Mouse (Mus musculus): ENCODE measurements around the gene Cluh. TPM values are rescaled to one million over a fixed set of nuclear protein-coding genes. Genes with fewer than 3 reads are reported as not detected.

The Cluh gene
- polyA plus RNA-seq, 2 experiments, result 14.3 to 29.5 TPM

DNA sequence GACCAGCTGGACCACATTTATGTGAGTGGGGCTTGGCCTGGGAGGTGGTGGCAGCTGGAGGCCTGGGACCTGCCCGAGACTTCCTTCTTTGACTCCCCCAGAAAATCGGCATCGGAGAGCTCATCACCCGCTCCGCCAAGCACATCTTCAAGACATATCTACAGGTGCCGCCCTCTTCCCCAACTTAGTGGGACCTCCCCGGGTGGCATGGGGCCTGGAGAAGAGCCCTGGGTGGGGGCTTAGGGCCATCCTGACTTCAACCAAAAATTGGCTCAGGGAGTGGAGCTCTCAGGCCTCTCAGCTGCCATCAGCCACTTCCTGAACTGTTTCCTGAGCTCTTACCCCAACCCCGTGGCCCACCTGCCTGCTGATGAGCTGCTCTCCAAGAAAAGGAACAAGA lies 15.6 kb downstream of the Cluh start:
- no peak overlapping the region for H3K4me3 ChIP-seq (ENCODE audit: insufficient read depth in 1 of 2, low read depth in 2 of 2, low read length in 2 of 2)
- H3K27me3 ChIP-seq (ENCODE audit: control insufficient read depth, insufficient read depth, low read length), result no peaks in the 10 kb centered on the region
- no peak for ATAC-seq (ENCODE audit: insufficient read depth)
- no peak overlapping the region for H3K4me2 ChIP-seq (ENCODE audit: low read depth)
- H3K9ac ChIP-seq (replicated peaks), result no peak overlapping the region; the same call in 1 of the 2 replicates
- H3K27ac ChIP-seq, result no peak overlapping the region
- peaks cover 64% of the 10 kb centered on the region for H3K36me3 ChIP-seq (replicated peaks; ENCODE audit: control insufficient read depth, insufficient read depth, low read depth)
- no peaks in the 10 kb centered on the region for H3K4me1 ChIP-seq (replicated peaks; ENCODE audit: control insufficient read depth in 2 of 2, insufficient read depth in 2 of 2, low read length in 1 of 2)
- DNase-seq (ENCODE audit: low read depth in 3 of 3, low spot score in 3 of 3), result no peak
- TF ChIP-seq EP300 (IDR thresholded peaks at IDR 0.05; ENCODE audit: low read depth) (no peak), CTCF (IDR thresholded peaks at IDR 0.05; ENCODE audit: low read depth) (no peak)
- H3K9me3 ChIP-seq (ENCODE audit: control insufficient read depth, low read length), result no peaks in the 10 kb centered on the region
- 69% methylated on average over 8 of the region's 8 CpGs for WGBS (ENCODE audit: insufficient replicate concordance)

DNA sequence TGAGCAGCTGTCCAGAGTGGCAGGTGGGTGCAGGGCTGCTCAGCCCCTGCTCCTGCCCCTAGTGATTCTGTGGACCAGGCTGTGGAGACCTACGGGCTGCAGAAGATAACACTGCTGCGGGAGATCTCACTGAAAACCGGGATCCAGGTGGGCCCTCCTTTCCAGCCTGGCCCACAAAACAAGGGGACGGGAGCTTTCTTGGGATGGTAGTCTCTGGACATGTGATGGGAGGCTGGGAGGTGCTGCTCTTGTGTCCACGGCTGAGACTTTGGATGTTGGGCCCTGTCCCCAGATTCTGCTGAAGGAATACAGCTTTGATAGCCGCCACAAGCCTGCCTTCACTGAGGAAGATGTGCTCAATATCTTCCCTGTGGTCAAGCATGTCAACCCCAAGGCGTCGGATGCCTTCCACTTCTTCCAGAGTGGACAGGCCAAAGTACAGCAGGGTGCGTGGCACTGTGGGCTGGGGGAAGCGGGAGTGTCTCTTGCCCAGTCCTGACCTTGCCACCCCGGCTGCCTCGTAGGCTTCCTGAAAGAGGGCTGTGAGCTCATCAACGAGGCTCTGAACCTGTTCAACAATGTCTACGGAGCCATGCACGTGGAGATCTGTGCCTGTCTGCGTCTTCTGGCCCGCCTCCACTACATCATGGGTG lies 16.5 kb downstream of the Cluh start:
- no peak for DNase-seq (ENCODE audit: low read depth in 3 of 3, low spot score in 3 of 3)

DNA sequence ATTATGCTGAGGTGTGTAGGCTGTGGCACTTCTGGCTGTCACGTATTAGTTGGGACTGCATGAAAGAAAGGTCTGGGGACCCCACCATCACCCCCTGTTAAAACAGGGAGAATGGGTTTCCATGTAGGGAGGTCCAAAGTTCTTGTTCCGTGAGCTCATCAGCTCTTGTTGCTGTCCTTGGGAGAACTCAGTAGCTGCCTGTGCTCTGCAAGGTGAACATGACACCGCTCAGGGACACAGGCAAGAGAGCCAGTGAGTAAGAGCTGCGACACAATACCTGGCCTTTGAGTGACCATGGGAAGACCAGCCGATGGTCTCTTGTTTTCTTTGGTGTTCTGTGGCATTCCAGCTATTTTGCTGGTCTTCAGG lies 17.0 kb downstream of the Cluh start:
- H3K4me2 ChIP-seq (ENCODE audit: low read depth), result no peak overlapping the region
- peaks cover 56% of the 10 kb centered on the region for H3K36me3 ChIP-seq (replicated peaks; ENCODE audit: control insufficient read depth, insufficient read depth, low read depth)
- no peak for DNase-seq (ENCODE audit: low read depth in 3 of 3, low spot score in 3 of 3)

More for the DNA sequence above, 16.5 kb downstream of the Cluh start:
- Histone ChIP-seq H3K27ac (no peak overlapping the region), H3K27me3 (ENCODE audit: control insufficient read depth, insufficient read depth, low read length) (no peaks in the 10 kb centered on the region), H3K36me3 (replicated peaks; ENCODE audit: control insufficient read depth, insufficient read depth, low read depth) (peaks cover 61% of the 10 kb centered on the region), H3K4me1 (replicated peaks; ENCODE audit: control insufficient read depth in 2 of 2, insufficient read depth in 2 of 2, low read length in 1 of 2) (no peaks in the 10 kb centered on the region), H3K4me2 (ENCODE audit: low read depth) (no peak overlapping the region), H3K4me3 (ENCODE audit: insufficient read depth in 1 of 2, low read depth in 2 of 2, low read length in 2 of 2) (no peak overlapping the region), H3K9me3 (ENCODE audit: control insufficient read depth, low read length) (no peaks in the 10 kb centered on the region), H3K9ac (replicated peaks) (no peak overlapping the region)
- 84% methylated on average over 17 of the region's 17 CpGs for WGBS (ENCODE audit: insufficient replicate concordance)
- TF ChIP-seq EP300 (IDR thresholded peaks at IDR 0.05; ENCODE audit: low read depth), result no peak
- TF ChIP-seq CTCF (IDR thresholded peaks at IDR 0.05; ENCODE audit: low read depth), result no peak
- no peak for ATAC-seq (ENCODE audit: insufficient read depth)

DNA sequence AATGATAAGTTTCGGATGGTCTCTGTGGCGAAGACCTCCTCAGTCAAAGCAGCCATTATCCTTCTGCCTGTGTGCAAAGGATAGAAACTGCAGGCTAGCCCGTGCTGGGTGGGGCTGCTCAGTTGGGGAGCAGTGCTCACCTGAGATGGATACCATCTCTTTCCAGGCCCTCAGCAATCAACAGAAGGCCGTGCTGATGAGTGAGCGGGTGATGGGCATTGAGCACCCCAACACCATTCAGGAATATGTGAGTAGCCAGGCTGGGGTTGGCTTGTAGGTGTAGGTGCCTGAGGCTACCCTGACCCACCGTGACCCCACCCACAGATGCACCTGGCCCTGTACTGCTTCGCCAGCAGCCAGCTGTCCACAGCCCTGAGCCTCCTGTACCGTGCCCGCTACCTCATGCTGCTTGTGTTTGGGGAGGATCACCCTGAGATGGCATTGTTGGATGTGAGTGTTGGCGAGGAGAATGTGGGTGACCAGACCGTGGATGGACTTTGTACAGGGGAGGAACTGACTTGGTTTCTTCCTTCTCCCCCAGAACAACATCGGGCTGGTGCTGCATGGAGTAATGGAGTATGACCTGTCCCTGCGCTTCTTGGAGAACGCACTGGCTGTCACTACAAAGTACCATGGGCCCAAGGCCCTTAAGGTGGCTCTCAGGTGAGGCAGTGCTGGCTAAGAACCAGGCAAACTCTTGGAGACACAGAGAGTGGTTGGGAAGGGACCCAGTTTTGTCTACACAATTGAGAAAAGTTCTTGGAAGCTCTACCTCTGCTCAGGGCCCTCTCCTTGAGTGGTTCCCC lies 17.7 kb downstream of the Cluh start:
- Histone ChIP-seq H3K9ac (replicated peaks) (no peak overlapping the region), H3K36me3 (replicated peaks; ENCODE audit: control insufficient read depth, insufficient read depth, low read depth) (peaks cover 50% of the 10 kb centered on the region), H3K27ac (no peak overlapping the region), H3K4me2 (ENCODE audit: low read depth) (no peak overlapping the region), H3K9me3 (ENCODE audit: control insufficient read depth, low read length) (no peaks in the 10 kb centered on the region), H3K4me1 (replicated peaks; ENCODE audit: control insufficient read depth in 2 of 2, insufficient read depth in 2 of 2, low read length in 1 of 2) (no peaks in the 10 kb centered on the region), H3K4me3 (ENCODE audit: insufficient read depth in 1 of 2, low read depth in 2 of 2, low read length in 2 of 2) (no peak overlapping the region), H3K27me3 (ENCODE audit: control insufficient read depth, insufficient read depth, low read length) (no peaks in the 10 kb centered on the region)
- 82% methylated on average over 14 of the region's 14 CpGs for WGBS (ENCODE audit: insufficient replicate concordance)
- DNase-seq (ENCODE audit: low read depth in 3 of 3, low spot score in 3 of 3) (no peak), ATAC-seq (ENCODE audit: insufficient read depth) (0 out of 2 replicates have a peak, but pooled peaks have one; percentile 11)
- TF ChIP-seq EP300 (IDR thresholded peaks at IDR 0.05; ENCODE audit: low read depth), result no peak
- no peak for TF ChIP-seq CTCF (IDR thresholded peaks at IDR 0.05; ENCODE audit: low read depth)

More for the DNA sequence above, 17.0 kb downstream of the Cluh start:
- Histone ChIP-seq H3K9me3 (ENCODE audit: control insufficient read depth, low read length) (no peaks in the 10 kb centered on the region), H3K27ac (no peak overlapping the region), H3K9ac (replicated peaks) (no peak overlapping the region), H3K27me3 (ENCODE audit: control insufficient read depth, insufficient read depth, low read length) (no peaks in the 10 kb centered on the region), H3K4me1 (replicated peaks; ENCODE audit: control insufficient read depth in 2 of 2, insufficient read depth in 2 of 2, low read length in 1 of 2) (no peaks in the 10 kb centered on the region), H3K4me3 (ENCODE audit: insufficient read depth in 1 of 2, low read depth in 2 of 2, low read length in 2 of 2) (no peak overlapping the region)
- WGBS (ENCODE audit: insufficient replicate concordance), result 87% methylated on average over 5 of the region's 5 CpGs
- TF ChIP-seq CTCF (IDR thresholded peaks at IDR 0.05; ENCODE audit: low read depth), result no peak
- no peak for TF ChIP-seq EP300 (IDR thresholded peaks at IDR 0.05; ENCODE audit: low read depth)
- no peak for ATAC-seq (ENCODE audit: insufficient read depth)

DNA sequence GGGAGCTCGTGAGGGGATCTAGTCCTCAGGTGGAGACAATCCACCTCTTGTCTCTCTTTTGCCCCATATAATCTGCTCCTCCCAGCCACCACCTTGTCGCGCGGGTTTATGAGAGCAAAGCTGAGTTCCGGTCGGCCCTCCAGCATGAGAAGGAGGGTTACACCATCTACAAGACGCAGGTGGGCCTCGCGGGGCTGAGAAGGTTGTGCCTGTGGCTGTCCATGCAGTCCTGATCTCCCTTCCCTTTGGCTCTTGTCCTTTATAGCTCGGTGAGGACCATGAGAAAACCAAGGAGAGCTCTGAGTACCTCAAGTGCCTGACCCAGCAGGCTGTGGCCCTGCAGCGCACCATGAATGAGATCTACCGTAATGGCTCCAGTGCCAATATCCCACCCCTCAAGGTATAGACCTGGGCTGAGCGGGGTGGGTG lies 18.3 kb downstream of the Cluh start:
- no peaks in the 10 kb centered on the region for H3K9me3 ChIP-seq (ENCODE audit: control insufficient read depth, low read length)
- H3K9ac ChIP-seq (replicated peaks), result no peak overlapping the region
- DNase-seq (ENCODE audit: low read depth in 3 of 3, low spot score in 3 of 3), result no peak
- no peak overlapping the region for H3K4me2 ChIP-seq (ENCODE audit: low read depth)
- H3K4me3 ChIP-seq (ENCODE audit: insufficient read depth in 1 of 2, low read depth in 2 of 2, low read length in 2 of 2), result no peak overlapping the region
- ATAC-seq (ENCODE audit: insufficient read depth), result no peak
- no peaks in the 10 kb centered on the region for H3K4me1 ChIP-seq (replicated peaks; ENCODE audit: control insufficient read depth in 2 of 2, insufficient read depth in 2 of 2, low read length in 1 of 2)
- 86% methylated on average over 13 of the region's 13 CpGs for WGBS (ENCODE audit: insufficient replicate concordance)
- no peaks in the 10 kb centered on the region for H3K27me3 ChIP-seq (ENCODE audit: control insufficient read depth, insufficient read depth, low read length)
- TF ChIP-seq EP300 (IDR thresholded peaks at IDR 0.05; ENCODE audit: low read depth) (no peak), CTCF (IDR thresholded peaks at IDR 0.05; ENCODE audit: low read depth) (no peak)
- H3K36me3 ChIP-seq (replicated peaks; ENCODE audit: control insufficient read depth, insufficient read depth, low read depth), result peaks cover 44% of the 10 kb centered on the region
- no peak overlapping the region for H3K27ac ChIP-seq

Measured in liver, embryonic 14.5 days (tissue).